Mouse (Mus musculus): ENCODE measurements at regions not wholly inside any gene's neighbourhood (a gene's known extent, or its start where the extent isn't known, plus 50 kb on each side); places are given as distances from the start of the nearest gene placed in this dataset.

GRCm38 (mm10) chr9:115604968-115605682 is 294.9 kb upstream of the Stt3b start:
- intact Hi-C loops (cut with DNase I) = no loop called here
- no peak for DNase-seq

- no peak for DNase-seq
- intact Hi-C loops (cut with DNase I) = no loop called here
Measured at GRCm38 (mm10) chr9:115607961-115608360, 297.7 kb upstream of the Stt3b start.

- intact Hi-C loops (cut with DNase I) = no loop called here
Measured at GRCm38 (mm10) chr9:115608377-115608776, 298.2 kb upstream of the Stt3b start.

GRCm38 (mm10) chr9:115609904-115610303 is 299.4 kb upstream of the Gadl1 start:
- intact Hi-C loops (cut with DNase I) = no loop called here

More at GRCm38 (mm10) chr9:115608377-115608776, 298.2 kb upstream of the Stt3b start:
- DNase-seq = no peak

GRCm38 (mm10) chr9:115611713-115612112 is 297.5 kb upstream of the Gadl1 start:
- intact Hi-C loops (cut with DNase I) = no loop called here
- no peak for DNase-seq

More at GRCm38 (mm10) chr9:115609904-115610303, 299.4 kb upstream of the Gadl1 start:
- no peak for DNase-seq

GRCm38 (mm10) chr9:115612908-115613307 is 296.3 kb upstream of the Gadl1 start:
- DNase-seq = no peak
- intact Hi-C loops (cut with DNase I) = no loop called here

- intact Hi-C loops (cut with DNase I) = no loop called here
- DNase-seq = no peak
Measured at GRCm38 (mm10) chr9:115614007-115614406, 295.2 kb upstream of the Gadl1 start.

- intact Hi-C loops (cut with DNase I) = no loop called here
- DNase-seq = no peak
Measured at GRCm38 (mm10) chr9:115617909-115618308, 291.3 kb upstream of the Gadl1 start.

- no peak for DNase-seq
- intact Hi-C loops (cut with DNase I) = no loop called here
Measured at GRCm38 (mm10) chr9:115623948-115624347, 285.3 kb upstream of the Gadl1 start.

GRCm38 (mm10) chr9:115624721-115625496 is 284.3 kb upstream of the Gadl1 start:
- DNase-seq = no peak
- intact Hi-C loops (cut with DNase I) = no loop called here

- intact Hi-C loops (cut with DNase I) = no loop called here
- no peak for DNase-seq
Measured at GRCm38 (mm10) chr9:115627551-115627950, 281.7 kb upstream of the Gadl1 start.

- no peak for DNase-seq
- intact Hi-C loops (cut with DNase I) = no loop called here
Measured at GRCm38 (mm10) chr9:115637114-115637513, 272.1 kb upstream of the Gadl1 start.

- intact Hi-C loops (cut with DNase I) = no loop called here
- no peak for DNase-seq
Measured at GRCm38 (mm10) chr9:115640781-115641180, 268.5 kb upstream of the Gadl1 start.

GRCm38 (mm10) chr9:115642032-115642431 is 267.2 kb upstream of the Gadl1 start:
- intact Hi-C loops (cut with DNase I) = no loop called here
- DNase-seq = no peak

- DNase-seq = no peak
- intact Hi-C loops (cut with DNase I) = no loop called here
Measured at GRCm38 (mm10) chr9:115644953-115645352, 264.3 kb upstream of the Gadl1 start.

GRCm38 (mm10) chr9:115646226-115646625 is 263.0 kb upstream of the Gadl1 start:
- no peak for DNase-seq
- intact Hi-C loops (cut with DNase I) = no loop called here

- intact Hi-C loops (cut with DNase I) = no loop called here
- DNase-seq = no peak
Measured at GRCm38 (mm10) chr9:115651708-115652107, 257.5 kb upstream of the Gadl1 start.

GRCm38 (mm10) chr9:115653116-115653515 is 256.1 kb upstream of the Gadl1 start:
- DNase-seq = no peak
- intact Hi-C loops (cut with DNase I) = no loop called here

- intact Hi-C loops (cut with DNase I) = no loop called here
Measured at GRCm38 (mm10) chr9:115654933-115655332, 254.3 kb upstream of the Gadl1 start.

GRCm38 (mm10) chr9:115656538-115656937 is 252.7 kb upstream of the Gadl1 start:
- intact Hi-C loops (cut with DNase I) = no loop called here
- no peak for DNase-seq

More at GRCm38 (mm10) chr9:115654933-115655332, 254.3 kb upstream of the Gadl1 start:
- DNase-seq = no peak

- no peak for DNase-seq
- intact Hi-C loops (cut with DNase I) = no loop called here
Measured at GRCm38 (mm10) chr9:115656994-115657713, 252.1 kb upstream of the Gadl1 start.

Measured in gastrocnemius, postnatal 36 days (tissue).